Mouse (Mus musculus) lung, postnatal 0 days (tissue): ENCODE measurements at regions not wholly inside any gene's neighbourhood (a gene's known extent, or its start where the extent isn't known, plus 50 kb on each side); places are given as distances from the start of the nearest gene placed in this dataset.

Source experiments
- ATAC-seq: fragments of 200-750 bp; cut with Nextera tagmentation; 2 replicates; pipeline ENCODE4 v1.8.0; 2017; ENCODE audit warnings: moderate library complexity
- DNase-seq: peaks from one replicate; pipeline ENCODE4 v3.0.0-alpha.2; 2016; ENCODE audit warnings: low spot score
- H3K27ac ChIP-seq: fragments of 300-500 bp; sonication (generic); 2 replicates; pipeline ENCODE4 v1.5.1; 2014; ENCODE audit warnings: antibody characterized with exemption, mild to moderate bottlenecking, low read length, mixed read lengths
- H3K27me3 ChIP-seq: fragments of 300-500 bp; sonication (generic); replicated peaks from 2 replicates; pipeline ENCODE4 v1.6.1; 2014; ENCODE audit warnings: low read length, mixed read lengths; ENCODE audit not compliant: insufficient read depth
- H3K36me3 ChIP-seq: fragments of 300-500 bp; sonication (generic); 2 replicates; pipeline ENCODE4 v1.6.1; 2014; ENCODE audit warnings: low read length, mixed read lengths; ENCODE audit not compliant: insufficient read depth
- H3K4me1 ChIP-seq: fragments of 300-500 bp; sonication (generic); 2 replicates; pipeline ENCODE4 v1.6.1; 2014; ENCODE audit warnings: antibody characterized with exemption, low read depth, low read length, mixed read lengths; ENCODE audit not compliant: insufficient read depth
- H3K4me2 ChIP-seq: fragments of 300-500 bp; sonication (generic); replicated peaks from 2 replicates; pipeline ENCODE4 v1.6.1; 2014; ENCODE audit warnings: low read depth, mild to moderate bottlenecking, low read length, moderate library complexity, mixed read lengths
- H3K4me3 ChIP-seq: fragments of 300-500 bp; sonication (generic); 2 replicates; pipeline ENCODE4 v1.5.1; 2014; ENCODE audit warnings: low read depth, low read length
- H3K9ac ChIP-seq: fragments of 300-500 bp; sonication (generic); replicated peaks from 2 replicates; pipeline ENCODE4 v1.6.1; 2014; ENCODE audit warnings: low read depth, mild to moderate bottlenecking
- H3K9me3 ChIP-seq: fragments of 300-500 bp; sonication (generic); 2 replicates; pipeline ENCODE4 v1.6.1; 2016; ENCODE audit warnings: low read length, mixed read lengths
- CTCF ChIP-seq: IDR thresholded peaks from 2 replicates; pipeline ENCODE4 v1.5.1; 2016; ENCODE audit warnings: antibody characterized with exemption, mild to moderate bottlenecking
- EP300 ChIP-seq: IDR thresholded peaks from 2 replicates; pipeline ENCODE4 v1.6.1; 2016; ENCODE audit warnings: antibody characterized with exemption, mild to moderate bottlenecking, control low read depth
- WGBS: fragments of 180-500 bp; shearing (Covaris S2); extraction: QIAGEN DNeasy Blood & Tissue Kit; methylation state at CpG from one replicate; pipeline ENCODE4 v1.1.7; 2014; 5-methylcytosine and 5-hydroxymethylcytosine counted together

DNA sequence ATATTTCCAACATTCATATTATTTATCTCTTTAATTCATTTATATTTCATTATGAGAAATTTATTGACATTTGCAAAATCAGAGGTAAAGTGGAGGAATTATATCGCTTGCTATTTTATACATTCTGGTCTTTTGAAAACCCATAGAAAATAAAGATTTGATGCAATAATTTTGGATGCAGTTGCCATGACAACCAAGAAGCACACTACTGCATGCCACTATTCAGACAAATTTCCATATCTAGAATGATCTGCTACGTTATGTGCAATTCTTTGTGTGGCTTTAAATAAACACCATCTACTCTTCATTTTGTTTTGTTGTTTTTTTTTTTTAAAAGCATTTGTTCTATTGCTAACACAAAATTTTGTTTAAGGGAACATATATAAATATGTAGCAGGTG, 474.4 kb downstream of the Pcdh18 start:
- ATAC-seq = no peak
- TF ChIP-seq EP300 (no peak), CTCF (no peak)
- 85% methylated on average over 2 of the region's 2 CpGs for WGBS

GRCm38 (mm10) chr3:49278356-49278755, 478.8 kb downstream of the Pcdh18 start:
- H3K4me1 ChIP-seq = no peaks in the 10 kb centered on the region
- no peak overlapping the region for H3K27ac ChIP-seq
- no peak for ATAC-seq

More for the DNA sequence above, 474.4 kb downstream of the Pcdh18 start:
- Histone ChIP-seq H3K4me2 (no peak overlapping the region), H3K9ac (no peak overlapping the region), H3K4me3 (no peak overlapping the region), H3K36me3 (no peaks in the 10 kb centered on the region), H3K27ac (no peak overlapping the region), H3K27me3 (no peaks in the 10 kb centered on the region), H3K9me3 (no peaks in the 10 kb centered on the region), H3K4me1 (no peaks in the 10 kb centered on the region)
- DNase-seq = no peak

DNA sequence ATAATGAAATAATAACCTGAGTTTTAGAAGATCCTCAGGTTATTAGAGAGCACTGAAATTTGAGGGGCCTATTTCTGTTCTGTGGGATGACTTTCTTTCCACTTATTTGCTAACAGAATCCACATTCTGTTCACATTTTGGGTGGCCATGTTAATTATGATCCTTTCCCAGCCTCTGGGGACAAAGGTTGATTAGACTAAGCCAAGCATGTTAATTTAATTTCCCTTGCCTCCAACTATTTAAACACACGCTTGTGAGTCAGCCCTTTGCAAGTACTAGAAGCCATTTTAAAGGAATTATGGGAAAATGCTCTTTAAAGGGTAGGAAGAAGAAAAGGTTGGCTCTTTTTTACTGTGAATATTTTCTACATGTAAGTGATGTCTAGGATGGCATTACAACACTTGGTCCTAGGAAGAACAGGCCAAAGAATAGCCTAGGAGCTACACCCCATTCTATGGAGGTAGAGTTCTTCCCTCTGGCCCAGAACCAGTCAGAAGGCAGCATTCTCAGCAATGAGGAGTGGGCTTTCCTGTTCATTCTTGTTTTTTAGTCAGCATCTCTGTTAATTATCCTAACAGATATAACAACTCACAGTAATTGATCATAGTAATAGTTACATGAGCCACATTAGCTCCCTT, 482.7 kb downstream of the Pcdh18 start:
- no peak for TF ChIP-seq EP300
- no peak for TF ChIP-seq CTCF
- Histone ChIP-seq H3K9ac (no peak overlapping the region), H3K4me3 (no peak overlapping the region), H3K4me2 (no peak overlapping the region), H3K27ac (no peak overlapping the region), H3K36me3 (no peaks in the 10 kb centered on the region), H3K4me1 (no peaks in the 10 kb centered on the region), H3K9me3 (no peaks in the 10 kb centered on the region), H3K27me3 (no peaks in the 10 kb centered on the region)
- WGBS = 74% methylated on average over 1 of the region's 1 CpGs
- ATAC-seq (no peak), DNase-seq (no peak)

More at GRCm38 (mm10) chr3:49278356-49278755, 478.8 kb downstream of the Pcdh18 start:
- H3K36me3 ChIP-seq = no peaks in the 10 kb centered on the region
- no peaks in the 10 kb centered on the region for H3K27me3 ChIP-seq
- no peak for DNase-seq
- no peak overlapping the region for H3K9ac ChIP-seq
- H3K9me3 ChIP-seq = no peaks in the 10 kb centered on the region
- TF ChIP-seq EP300 (no peak), CTCF (no peak)
- WGBS = 68% methylated on average over 1 of the region's 1 CpGs
- H3K4me3 ChIP-seq = no peak overlapping the region
- H3K4me2 ChIP-seq = no peak overlapping the region

DNA sequence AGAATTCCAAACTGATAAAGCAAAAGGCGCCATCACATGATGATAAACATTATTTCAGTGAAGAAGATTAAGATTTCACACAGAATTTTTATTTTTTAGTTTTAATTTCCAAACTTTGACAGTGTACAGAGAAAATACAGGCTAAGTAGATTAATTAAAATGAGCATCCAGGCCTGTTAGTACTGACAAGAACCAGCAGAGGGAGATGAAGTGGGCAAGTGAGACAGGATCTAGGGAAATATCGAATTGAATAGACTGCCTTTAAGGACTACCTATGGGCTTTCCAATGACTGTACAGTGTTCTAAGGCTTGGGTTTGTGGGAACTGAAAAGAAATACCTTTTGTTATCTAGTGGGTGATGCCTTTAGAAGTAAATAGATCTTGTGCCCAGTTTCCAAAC, 491.1 kb downstream of the Pcdh18 start:
- Histone ChIP-seq H3K9me3 (no peaks in the 10 kb centered on the region), H3K4me1 (no peaks in the 10 kb centered on the region), H3K4me2 (no peak overlapping the region), H3K4me3 (no peak overlapping the region), H3K27ac (no peak overlapping the region), H3K36me3 (no peaks in the 10 kb centered on the region), H3K27me3 (no peaks in the 10 kb centered on the region), H3K9ac (no peak overlapping the region)
- 66% methylated on average over 2 of the region's 2 CpGs for WGBS
- peak; percentile 59 for TF ChIP-seq CTCF
- no peak for TF ChIP-seq EP300
- ATAC-seq (no peak), DNase-seq (peak; percentile 36)
